Mouse (Mus musculus): ENCODE results near the gene Creb3l4. TPM values are rescaled to one million over a fixed set of nuclear protein-coding genes. Genes with fewer than 3 reads are reported as not detected.

Gene Creb3l4
- not detected in 4 replicates for total RNA-seq (2023)

DNA sequence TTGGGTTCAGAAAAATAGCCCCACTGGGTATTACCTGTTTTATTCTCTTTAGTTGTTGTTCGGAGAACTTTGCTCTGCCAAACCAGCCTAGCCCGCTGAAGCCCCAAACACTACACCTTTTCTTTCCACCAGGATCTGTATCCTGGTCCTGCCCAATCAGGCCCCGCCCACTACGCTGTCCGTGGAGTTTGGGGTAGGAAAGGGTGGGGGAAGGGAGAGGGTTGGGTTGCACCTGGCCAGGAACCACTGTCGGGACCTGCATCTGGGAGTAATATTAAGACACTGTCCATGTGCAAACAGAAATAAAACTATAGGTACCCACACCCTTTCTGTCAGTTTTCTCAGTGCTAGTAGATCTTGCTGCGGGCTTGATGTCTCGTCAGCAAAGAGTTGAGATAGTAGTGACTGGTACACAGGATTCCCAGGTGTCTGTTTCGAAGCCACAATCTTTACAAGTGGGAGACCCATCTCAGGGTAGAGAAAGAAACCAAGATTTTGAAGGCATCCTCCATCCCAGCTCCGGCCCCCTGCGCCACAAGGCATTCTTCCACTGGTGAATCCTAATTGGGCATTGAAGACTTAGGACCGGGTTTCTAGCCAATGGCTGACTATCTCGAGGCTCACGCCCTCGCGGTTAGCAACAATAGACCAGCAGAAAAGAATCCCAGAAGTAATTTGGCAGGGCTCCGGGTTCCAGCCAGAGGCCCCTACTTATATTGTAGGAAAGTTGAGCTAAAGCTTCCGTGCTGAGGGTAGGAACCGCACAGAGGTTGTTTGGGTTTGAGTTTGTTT is at the start of gene Creb3l4:
Gene Creb3l4, minus strand, starts transcription at position 529 of the 792 bp plus-strand sequence.

DNA sequence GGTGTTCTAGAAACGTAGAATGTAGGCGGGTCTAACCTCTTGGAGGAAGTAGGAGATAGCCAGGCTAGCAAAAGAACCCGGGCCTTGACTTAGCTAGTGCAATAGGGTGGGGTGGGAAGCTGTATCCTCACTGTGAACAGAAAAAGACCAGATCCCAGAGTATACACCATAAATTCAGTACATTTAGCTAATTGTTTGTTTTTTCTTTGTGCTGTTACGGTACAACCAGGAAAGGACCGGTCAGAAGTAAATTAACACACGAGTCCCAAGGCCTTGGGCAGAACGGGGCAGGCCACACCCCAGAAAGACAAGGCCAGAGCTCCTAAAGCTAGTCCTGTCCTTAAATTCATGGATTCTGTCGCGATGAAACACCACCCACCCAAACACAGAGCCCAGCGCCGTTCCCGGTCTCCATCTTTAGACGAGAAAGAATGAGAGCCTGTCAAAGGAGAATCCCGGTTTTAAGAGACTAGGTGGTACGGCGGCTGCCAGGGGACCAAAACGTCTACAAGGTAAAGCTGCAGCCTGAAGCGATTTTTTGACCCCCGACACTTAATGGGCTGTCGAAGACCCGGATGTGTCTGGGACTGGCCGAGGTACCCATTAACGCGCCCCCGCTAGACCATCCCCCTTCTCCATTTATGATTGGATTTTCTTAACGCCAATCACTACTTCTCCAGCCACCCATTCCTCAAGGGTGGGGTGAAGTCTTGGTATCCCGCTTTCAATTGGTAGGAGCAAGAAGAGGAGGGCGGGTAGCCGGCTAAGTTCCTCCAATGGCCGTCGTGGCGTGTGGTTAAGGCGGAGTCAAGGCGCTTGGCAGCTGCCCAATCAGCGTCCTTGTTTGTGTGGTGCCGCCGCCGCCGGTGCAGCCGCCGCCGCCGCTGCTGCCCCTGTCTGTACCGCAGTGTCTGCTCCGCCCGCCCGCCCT is 49.3 kb upstream of the Creb3l4 start, which contains the start of gene Gatad2b:
Gene Gatad2b, plus strand, starts transcription at position 834 of the 931 bp plus-strand sequence.

DNA sequence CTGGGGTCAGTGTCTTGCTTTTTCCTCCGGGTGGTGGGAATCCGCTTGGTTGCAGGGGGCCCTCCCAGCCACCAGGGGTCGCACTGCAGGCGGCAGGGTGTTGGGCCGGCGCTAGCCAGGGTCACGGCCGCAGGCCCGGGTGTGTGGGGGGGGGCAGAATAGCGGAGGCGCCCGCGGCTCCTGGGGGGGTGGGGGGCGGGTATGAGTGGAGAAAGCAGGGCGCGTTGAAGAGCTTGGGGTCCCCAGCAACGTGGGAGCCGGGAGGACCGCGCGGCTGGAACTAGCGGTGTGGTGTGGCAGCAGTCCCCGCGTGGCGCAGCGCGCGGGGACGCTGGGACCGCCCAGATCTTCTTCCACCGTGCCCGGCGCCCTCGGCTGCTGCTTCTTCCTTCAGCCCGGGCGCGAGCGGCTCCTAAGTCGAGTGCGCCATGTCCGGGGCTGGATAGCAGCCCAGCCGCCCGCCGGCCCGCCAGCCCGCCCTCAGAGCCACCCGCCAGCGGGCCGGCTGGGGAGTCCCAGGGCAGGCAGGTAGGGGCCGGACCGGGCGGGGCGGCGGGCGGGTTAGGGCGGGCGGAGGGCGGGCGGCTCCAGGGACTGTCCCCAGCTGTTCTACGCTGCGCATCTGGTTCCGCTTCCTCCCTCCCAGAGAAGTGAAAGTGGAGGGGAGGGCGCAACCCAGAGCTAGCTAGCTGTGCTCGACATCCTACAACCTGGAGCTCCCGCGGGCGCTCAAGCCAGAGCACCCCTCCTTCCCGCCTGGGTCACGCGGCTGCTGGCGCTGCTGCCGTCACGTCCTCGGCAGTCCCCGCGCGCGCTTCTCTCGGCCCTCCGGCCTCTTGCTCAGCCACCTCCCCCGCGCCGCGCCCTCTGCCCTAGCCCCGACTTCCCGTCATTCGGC is 22.0 kb upstream of the Creb3l4 start, which contains the start of gene Dennd4b:
Gene Dennd4b, plus strand, starts transcription at position 152 of the 898 bp plus-strand sequence.

DNA sequence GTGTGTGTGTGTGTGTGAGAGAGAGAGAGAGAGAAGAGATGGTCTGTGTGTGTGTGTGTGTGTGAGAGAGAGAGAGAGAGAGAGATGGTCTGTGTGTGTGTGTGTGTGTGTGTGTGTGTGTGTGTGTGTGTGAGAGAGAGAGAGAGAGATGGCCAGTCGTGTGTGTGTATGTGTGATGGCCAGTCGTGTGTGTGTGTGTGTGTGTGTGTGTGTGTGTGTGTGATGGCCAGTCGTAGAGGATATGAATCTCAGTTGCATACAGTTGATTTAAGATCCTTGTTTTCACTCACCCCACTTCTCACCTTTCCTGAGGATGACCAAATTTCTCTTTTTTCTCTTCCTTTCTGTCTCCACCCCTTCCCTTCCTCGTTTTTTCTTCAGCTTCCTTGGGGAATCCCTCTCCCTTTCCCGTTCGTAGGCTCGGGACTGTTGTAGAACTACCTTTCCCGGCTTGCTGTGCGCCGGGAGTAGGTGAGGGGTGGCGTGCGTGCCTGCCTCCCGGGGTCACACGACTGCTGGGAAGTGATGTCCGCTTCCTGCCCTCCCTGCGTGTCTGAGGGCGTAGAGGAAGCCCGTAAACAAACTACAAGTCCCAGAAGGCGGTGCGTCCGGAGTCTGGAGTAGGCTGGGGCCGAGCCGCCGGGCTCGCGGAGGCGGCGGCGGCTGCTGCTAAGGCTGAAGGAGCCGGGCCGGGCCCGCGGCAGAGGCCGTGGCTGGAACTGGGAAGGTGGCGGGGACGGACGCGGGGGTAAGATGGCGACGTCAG is 10.5 kb upstream of the Creb3l4 start, which contains the start of gene Crtc2:
Gene Crtc2, plus strand, starts transcription at position 511 of the 766 bp plus-strand sequence.

DNA sequence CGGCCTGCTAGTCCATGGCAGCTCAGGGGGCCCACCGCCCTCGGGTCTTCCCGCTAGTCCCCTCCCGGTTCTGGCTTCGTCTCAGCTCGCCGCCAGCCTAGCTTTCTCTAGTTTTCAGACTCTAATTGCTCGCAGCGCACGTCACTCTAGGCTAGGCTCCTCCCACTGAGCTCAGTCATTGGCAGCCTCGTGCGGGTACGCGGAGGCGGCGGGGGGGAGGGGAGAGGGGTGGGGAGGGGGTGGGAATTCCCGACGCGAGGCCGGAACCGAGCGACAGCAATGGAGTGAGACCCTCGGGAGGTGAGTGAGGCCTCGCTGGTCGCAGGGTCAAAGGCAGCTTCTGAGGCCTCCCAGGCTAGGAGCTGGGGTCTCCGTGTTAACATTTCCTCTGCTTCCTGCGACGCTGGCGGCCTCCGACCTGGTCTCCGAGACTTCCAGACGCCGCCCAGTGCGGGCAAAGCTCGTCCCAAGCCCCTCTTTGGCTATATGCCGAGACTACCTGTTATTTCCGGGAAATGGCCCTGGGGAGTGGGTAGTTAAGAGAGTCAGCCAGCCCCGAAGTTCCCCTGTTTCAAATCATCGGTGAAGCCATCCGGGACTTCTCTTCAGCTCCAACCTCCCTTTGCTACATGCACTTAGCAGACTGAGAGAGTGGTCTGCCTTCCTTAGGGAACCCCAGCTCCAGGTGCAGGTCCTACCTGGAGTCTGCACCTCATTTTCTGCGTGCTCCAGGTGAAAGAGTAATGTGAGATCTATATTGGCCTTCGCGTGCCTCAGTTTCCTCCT is 4.8 kb upstream of the Creb3l4 start, which contains the start of gene Slc39a1:
Gene Slc39a1, plus strand, starts transcription at position 213 of the 786 bp plus-strand sequence.

DNA sequence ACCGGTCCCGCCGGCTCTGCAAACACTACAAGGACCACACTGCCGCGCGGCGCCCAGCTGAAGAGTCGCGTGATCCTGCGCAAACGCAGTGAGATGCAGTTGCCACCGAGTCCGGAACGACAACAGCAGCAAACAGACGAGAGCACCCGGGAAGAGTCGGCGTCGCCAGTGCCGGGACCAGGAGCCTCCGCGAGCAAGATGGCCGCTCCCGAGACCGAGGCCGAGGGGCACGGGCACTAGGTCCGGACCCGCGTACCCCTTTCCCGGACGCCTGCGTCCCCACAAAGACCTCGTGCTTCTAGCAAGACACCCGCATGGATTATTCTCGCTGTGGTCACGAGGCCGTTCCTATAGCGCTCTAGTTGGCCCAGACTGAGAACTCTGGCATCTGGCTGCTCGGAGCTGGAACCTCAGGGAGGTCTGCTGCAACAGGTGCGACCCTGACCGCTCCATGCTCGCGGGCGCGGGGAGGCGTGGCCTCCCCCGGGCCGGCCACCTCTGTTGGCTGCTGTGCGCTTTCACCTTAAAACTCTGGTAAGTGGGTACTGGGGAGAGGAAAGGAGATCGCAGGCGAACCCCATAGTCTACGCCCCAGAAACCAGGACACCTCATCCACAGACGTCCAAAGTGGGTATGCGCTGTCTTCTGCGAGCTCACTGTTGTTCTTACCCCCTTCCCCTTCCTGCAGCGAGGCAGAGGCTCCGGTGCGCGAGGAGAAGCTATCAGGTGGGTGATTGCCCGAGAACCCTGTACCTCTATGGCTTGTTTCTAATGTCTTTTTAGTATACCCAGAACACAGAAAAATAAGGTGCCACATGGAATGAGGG is 11.6 kb downstream of the Creb3l4 start, which contains the start of gene Jtb:
Gene Jtb, plus strand, starts transcription at position 91 of the 827 bp plus-strand sequence.

DNA sequence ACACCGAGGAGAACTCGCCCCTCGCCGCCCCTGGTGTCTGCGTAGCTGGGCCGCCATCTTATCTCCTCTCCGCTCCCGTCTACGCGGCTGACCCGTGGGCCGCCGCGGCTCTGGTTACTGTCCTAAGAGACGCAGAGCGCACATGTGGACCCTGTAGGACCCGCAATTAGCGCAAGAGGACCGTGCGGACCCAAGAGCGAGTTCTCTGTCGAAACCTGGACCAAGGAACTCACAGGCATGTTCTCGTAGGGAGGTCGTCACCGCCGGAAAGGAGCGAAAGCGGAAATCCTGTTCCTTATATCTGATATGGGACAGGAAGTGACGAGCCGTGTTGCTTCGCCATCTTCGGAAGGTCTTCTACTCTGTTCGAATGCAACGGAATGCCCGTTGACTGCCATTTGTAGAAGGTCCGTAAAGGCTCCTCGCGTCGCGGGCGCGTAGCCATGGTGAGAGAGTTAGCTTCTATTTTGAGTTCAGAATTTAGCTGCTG is 29.9 kb downstream of the Creb3l4 start, which contains the start of the genes Rps27 and Rab13:
Gene Rps27, minus strand, starts transcription at position 275 of the 490 bp plus-strand sequence.
Gene Rab13, plus strand, starts transcription at position 319 of the 490 bp plus-strand sequence.

Other genes with a start within 250 kb of the Creb3l4 start
- 62.2 to 73.9 TPM (median 67.9 TPM) in 4 replicates for gene Hax1, start 244.7 kb downstream of the Creb3l4 start, total RNA-seq (2023)
- 107 to 116 TPM (median 114 TPM) in 4 replicates for gene 4933434E20Rik, start 191.9 kb downstream of the Creb3l4 start, total RNA-seq (2023)
- gene Ubap2l, start 190.9 kb downstream of the Creb3l4 start, total RNA-seq (2023) = 331 to 385 TPM (median 358 TPM) in 4 replicates
- 545 to 588 TPM (median 552 TPM) in 4 replicates for gene Tpm3, start 170.9 kb downstream of the Creb3l4 start, total RNA-seq (2023)
- 1.7 to 2.5 TPM (median 1.9 TPM) in 4 replicates for gene Nup210l, start 139.4 kb downstream of the Creb3l4 start, total RNA-seq (2023)
- 9,520 to 10,422 TPM (median 10,240 TPM) in 4 replicates for gene Rps27, start 29.9 kb downstream of the Creb3l4 start, total RNA-seq (2023)
- gene Rab13, start 29.8 kb downstream of the Creb3l4 start, total RNA-seq (2023) = 0.72 to 0.92 TPM in 2 of 4 replicates, not detected in the others
- gene Jtb, start 11.9 kb downstream of the Creb3l4 start, total RNA-seq (2023) = 83.4 to 92.8 TPM (median 90.6 TPM) in 4 replicates
- 25.9 to 33.1 TPM (median 28.9 TPM) in 4 replicates for gene Slc39a1, start 4.7 kb upstream of the Creb3l4 start, total RNA-seq (2023)
- 187 to 216 TPM (median 200 TPM) in 4 replicates for gene Crtc2, start 10.7 kb upstream of the Creb3l4 start, total RNA-seq (2023)
- gene Dennd4b, start 21.7 kb upstream of the Creb3l4 start, total RNA-seq (2023) = 174 to 184 TPM (median 178 TPM) in 4 replicates
- 124 to 137 TPM (median 130 TPM) in 4 replicates for gene Gatad2b, start 49.7 kb upstream of the Creb3l4 start, total RNA-seq (2023)
- 0.91 to 1.4 TPM (median 1.1 TPM) in 4 replicates for gene Slc27a3, start 146.4 kb upstream of the Creb3l4 start, total RNA-seq (2023)
- 50.2 to 54.0 TPM (median 52.5 TPM) in 4 replicates for gene Ints3, start 190.1 kb upstream of the Creb3l4 start, total RNA-seq (2023)
- not detected in 4 replicates for gene Npr1, start 222.4 kb upstream of the Creb3l4 start, total RNA-seq (2023)
- gene Ilf2, start 232.6 kb upstream of the Creb3l4 start, total RNA-seq (2023) = 92.2 to 99.3 TPM (median 93.2 TPM) in 4 replicates
- gene Snapin, start 247.5 kb upstream of the Creb3l4 start, total RNA-seq (2023) = 56.1 to 60.1 TPM (median 57.1 TPM) in 4 replicates

Data from B cell, adult 62 days (primary cell).